Mouse (Mus musculus) adrenal gland (tissue): ENCODE data around the gene R3hdm2.

Source experiments
- intact Hi-C: fragments of 180-260 bp; cut with DNase I; formaldehyde crosslinking; loops from one replicate; pipeline ENCODE4 v1.15.1; 2025
- long read RNA-seq, 2 experiments: library from polyadenylated mRNA; unstranded; transcript quantifications; one replicate each; pipeline ENCODE4 v2.0.0; 2020; ENCODE audit warnings: borderline replicate concordance in 1 of 2; ENCODE audit not compliant: insufficient replicate concordance in 1 of 2

The R3hdm2 gene
- long read RNA-seq, experiment 1, partial matches to known transcripts = 9 of 11 reads
- long read RNA-seq, experiment 1, other reads (novel, unspliced or antisense) = 2 of 11 reads
- long read RNA-seq, experiment 2, partial matches to known transcripts = 12 of 16 reads
- long read RNA-seq, experiment 2, other reads (novel, unspliced or antisense) = 4 of 16 reads

GRCm38 (mm10) chr10:127380251-127380691 is at the start of gene R3hdm2:
TSS of gene R3hdm2 (plus strand) at chr10:127380327.
- intact Hi-C loops = no loop called here

GRCm38 (mm10) chr10:127332211-127332874 is 47.8 kb upstream of the R3hdm2 start:
- intact Hi-C loops = no loop called here

DNA sequence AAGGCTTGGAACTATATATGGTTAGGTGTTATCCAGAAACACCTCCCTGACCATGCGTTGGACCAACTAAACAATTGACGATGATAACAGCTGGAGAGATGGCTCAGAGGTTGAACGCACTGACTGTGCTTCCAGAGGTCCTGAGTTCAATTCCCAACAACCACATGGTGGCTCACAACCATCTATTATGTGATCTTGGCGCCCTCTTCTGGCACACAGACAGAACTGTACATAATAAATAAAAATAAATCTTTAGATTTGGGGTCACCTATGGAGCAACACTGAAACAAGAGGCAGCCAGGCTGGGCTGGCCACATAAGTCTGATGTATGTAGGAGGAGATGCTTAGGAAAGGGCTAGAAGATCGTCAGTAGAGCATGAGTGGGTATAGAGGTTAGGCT is 47.0 kb upstream of the R3hdm2 start:
- intact Hi-C loops = no loop called here

DNA sequence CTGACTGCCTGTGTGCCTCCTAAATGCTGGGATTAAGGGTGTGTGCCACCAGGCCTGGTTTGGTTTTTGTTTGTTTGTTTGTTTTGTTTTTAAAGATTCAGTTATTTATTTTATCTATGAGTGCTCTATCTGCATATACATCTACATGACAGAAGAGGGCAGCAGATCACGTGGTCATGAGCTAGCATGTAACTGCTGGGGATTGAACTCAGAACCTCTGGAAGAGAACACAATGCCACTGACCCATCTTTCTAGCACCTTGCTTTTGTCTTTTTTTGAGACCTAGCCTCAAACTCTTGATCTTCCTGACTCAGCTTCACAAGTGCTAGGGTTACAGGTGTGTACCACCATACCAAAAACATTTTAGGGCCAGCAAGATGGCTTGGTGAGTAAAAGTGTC is 44.9 kb upstream of the R3hdm2 start:
- intact Hi-C loops = no loop called here

DNA sequence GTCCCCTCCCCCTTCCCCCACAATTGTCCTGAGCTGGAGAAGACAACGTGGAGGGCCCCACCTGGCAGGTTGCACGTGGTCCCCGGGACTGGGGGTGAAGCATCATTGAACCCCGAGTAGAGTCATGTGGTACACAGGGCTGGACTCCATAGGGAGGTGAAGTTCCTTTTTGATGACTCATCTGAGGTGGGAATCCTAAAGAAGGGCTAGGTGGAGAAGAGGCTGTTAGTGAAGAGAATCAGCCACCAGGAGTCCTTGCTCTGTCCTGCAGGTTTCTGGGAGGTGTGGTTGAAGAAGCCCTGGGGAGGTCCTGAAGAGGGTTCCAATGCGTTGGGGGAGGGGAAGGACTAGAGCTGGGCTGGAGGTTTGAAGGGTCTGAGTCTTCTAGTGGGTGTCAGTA is 43.2 kb upstream of the R3hdm2 start:
- intact Hi-C loops = no loop called here

GRCm38 (mm10) chr10:127337536-127338099 is 42.5 kb upstream of the R3hdm2 start:
- intact Hi-C loops = no loop called here

GRCm38 (mm10) chr10:127338930-127339682 is 41.0 kb upstream of the R3hdm2 start:
- intact Hi-C loops = no loop called here

DNA sequence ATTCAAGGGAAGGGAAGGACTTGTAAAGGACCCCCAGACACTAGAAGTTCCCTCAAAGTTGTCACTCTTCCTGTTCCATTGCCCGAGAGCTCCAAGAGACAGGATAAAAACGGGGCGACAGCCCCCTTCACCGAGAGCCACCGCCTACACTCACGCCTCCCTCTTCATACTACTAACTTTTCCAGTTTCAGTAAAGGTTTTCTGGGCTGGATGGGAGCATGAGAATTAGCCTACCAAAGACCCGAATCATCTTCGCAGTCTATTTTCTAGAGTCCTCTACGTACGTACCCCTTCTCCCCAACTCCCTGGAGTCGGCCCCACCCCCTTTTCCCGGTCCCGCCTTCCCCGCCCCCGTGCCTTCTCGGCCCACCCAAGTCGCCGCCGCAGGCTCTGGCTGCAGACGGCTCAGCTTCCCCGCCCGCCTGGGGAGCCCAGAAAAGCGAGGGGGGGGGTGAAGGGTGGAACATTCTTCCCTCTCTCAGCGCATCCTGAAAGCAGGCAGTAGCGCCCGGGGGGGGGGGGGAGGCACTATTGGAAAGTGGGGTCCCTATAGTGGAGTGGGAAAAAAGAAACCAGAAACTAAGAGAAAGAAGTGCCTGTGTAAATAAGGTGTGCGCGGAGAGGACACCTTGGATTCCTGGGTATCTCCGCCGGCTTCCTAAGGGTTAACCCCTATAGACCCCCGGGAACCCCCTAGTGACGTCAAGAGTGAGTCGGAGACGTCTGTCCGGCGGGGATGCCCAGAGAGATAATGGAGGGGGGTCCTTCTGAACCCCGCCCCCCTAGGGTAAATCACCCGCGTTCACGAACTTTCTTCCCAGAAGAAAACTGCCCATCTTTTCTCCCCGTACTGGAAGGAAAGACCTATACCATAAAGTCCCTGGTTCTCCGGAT is 40.2 kb upstream of the R3hdm2 start:
- intact Hi-C loops = no loop called here

DNA sequence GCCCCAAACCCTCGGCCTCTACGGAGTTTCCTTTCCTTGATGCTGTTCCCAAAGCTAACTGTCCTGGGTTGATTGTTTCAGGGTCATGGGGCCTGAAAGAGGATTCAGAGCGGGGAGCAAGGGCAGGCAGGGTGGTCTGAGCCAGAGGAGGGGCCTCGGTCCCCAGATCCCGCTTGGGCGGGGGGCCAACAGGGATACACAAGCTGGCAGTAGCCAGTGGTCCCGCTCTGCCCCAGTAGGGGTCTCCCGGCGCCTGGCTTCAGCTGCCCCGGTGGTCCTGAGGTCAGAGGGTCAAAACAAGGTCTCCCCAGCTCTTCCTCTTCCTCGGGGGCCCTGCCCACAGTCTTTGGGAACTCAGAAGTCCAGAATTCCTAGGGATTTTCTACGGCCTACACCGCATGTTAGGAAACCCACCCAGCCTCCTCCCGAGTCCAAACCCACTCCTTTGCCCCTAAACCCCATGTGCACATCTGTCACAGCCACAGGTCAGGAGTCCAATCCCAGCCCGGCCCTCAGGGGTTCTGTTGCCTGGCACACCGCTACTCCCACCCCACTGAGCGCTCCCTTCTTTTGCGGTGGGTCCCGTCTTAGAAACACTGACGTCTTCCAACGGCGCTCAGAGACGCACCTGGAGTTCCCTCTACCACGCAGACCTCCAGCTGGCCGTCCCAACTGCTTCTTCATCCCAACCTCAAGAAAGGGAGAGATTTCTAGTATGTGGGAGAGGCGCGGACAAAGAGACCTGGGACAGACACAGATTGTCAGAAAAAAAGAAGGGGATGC is 39.4 kb upstream of the R3hdm2 start:
- intact Hi-C loops = no loop called here

- intact Hi-C loops = no loop called here
Measured at GRCm38 (mm10) chr10:127341360-127341690, 38.8 kb upstream of the R3hdm2 start.

GRCm38 (mm10) chr10:127341891-127342639 is 38.1 kb upstream of the R3hdm2 start, which contains the start of gene Gli1:
TSS of gene Gli1 (minus strand) at chr10:127341974.
- intact Hi-C loops = no loop called here

- intact Hi-C loops = no loop called here
Measured at GRCm38 (mm10) chr10:127343029-127343428, 37.1 kb upstream of the R3hdm2 start.

- intact Hi-C loops = no loop called here
Measured at GRCm38 (mm10) chr10:127346173-127346572, 34.0 kb upstream of the R3hdm2 start.

DNA sequence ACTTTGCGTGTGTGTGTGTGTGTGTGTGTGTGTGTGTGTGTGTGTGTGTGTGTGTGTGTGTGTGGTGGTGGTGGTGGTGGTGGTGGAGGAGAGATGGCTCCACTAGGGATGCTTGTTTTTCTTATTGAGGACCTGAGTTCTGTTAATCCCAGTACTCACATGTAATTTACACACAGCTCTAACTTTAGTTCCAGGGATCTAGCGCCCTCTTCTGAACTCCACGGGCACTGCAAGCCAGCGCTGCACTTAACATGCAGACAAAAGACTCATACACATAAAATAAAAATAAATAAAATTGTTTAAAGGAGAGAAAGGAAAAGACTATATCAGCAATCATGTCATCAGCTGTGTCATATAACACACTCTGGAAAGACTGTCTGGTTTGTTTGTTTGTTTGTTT is 31.2 kb upstream of the R3hdm2 start:
- intact Hi-C loops = no loop called here

GRCm38 (mm10) chr10:127349810-127350209 is 30.3 kb upstream of the R3hdm2 start:
- intact Hi-C loops = loop anchor here (5.0 kb wide), 2 partner anchors 97 to 117 kb away; no protein-coding TSS in a partner anchor

DNA sequence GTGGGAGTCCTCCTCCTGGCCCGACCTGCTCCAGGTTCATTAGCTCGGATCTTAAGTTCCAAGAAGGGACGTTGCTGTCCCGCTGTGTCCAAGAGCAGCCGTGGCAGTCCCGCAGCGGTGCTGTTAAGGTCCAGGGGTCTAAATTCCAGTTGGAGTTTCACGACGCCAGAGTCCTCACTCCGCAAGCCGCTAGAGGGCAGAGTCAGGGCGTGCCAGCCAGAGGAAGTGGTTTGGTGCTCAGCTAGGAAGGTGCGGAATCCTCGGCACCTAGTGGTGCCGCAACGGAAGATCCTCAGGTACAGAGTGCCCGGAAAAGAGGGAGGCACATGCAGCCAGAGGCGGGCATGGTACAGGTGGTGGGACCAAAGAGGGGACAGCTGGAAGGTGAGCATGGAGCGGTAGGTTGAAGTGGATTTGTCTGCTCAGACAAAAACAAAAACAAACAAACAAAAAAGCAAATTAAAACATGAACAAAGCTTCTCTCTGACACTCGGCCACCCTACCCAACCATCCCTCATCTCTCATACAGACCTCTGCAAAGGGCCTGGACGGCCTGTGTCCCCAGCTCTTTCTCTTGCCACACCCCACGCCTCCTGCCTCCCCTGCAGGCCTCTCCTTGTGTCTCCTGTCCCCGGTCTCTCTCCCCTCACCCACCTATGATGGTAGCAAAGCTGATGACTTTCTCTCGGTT is 29.4 kb upstream of the R3hdm2 start:
- intact Hi-C loops = loop anchor here (5.0 kb wide), 2 partner anchors 97 to 117 kb away; no protein-coding TSS in a partner anchor

DNA sequence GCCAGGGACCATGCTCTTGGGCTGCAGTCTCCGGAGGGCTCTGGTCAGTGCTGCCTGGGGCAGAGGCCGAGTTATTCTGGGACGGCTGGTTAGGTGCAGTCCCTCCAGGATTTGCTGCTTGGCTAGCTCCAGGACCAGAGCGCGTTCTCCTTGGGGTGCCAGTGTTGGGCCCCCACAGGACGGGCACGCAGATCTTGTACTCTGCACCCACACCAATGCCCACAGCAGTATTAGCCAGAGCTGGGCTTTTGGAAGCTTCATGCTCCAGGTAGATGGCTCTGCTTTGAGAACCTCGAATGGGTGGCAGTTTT is 28.9 kb upstream of the R3hdm2 start:
- intact Hi-C loops = loop anchor here (5.0 kb wide), 2 partner anchors 96 to 116 kb away; no protein-coding TSS in a partner anchor

DNA sequence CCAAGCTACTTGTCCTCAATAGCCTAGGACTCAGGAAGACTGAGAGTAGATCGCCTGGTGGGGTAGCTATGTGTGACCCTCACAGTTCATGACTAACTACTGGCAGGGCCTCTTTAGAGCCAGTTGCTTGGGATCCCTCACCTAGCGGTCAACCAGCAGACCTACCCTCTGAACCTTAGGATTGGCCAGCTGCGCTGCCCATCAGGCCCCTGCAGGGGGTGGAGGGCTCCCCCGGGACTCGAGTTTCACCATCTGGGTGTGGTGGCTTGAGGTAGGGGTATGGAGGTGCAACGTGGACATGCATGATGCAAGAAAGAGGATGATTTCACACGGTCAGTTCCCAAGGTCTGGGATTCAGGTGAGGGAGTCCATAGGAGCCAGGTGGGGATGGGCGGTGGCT is 28.4 kb upstream of the R3hdm2 start:
- intact Hi-C loops = loop anchor here (5.0 kb wide), 2 partner anchors 96 to 116 kb away; no protein-coding TSS in a partner anchor

DNA sequence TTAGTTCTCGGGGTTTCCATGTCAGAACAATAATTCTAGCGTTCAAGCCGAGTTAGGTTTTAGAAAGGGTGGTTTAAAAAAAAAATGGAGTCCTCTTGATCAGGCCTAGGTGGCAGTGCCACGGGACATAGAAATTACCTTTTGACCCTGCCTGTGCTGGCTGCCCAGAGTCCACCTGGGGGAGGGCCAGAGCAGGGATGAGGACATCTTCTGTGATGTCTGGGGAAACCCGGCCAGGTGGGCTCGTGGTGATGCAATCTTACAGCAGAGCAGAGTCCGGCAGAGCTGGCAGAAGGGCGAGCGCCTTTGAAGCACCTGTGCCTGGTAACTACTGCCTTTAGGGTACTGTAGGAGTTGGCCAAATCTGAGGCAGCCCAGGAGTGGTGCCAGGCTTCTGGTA is 27.9 kb upstream of the R3hdm2 start:
- intact Hi-C loops = loop anchor here (5.0 kb wide), 2 partner anchors 95 to 115 kb away; no protein-coding TSS in a partner anchor
